Mouse (Mus musculus) small intestine, adult 2 months (tissue): ENCODE data around the gene Alg11. TPM values are rescaled to one million over a fixed set of nuclear protein-coding genes. Genes with fewer than 3 reads are reported as not detected.
A peak's percentile ranks its signal among the peaks of the same experiment; 100 is the strongest.

Source experiments
- H3K27ac ChIP-seq: fragments of 200-500 bp; 2 replicates; pipeline ENCODE4 v1.5.1; 2012; ENCODE audit warnings: low read depth, low read length, control low read depth, inconsistent platforms; ENCODE audit not compliant: insufficient read depth
- H3K27me3 ChIP-seq: fragments of 200-500 bp; 2 replicates; pipeline ENCODE4 v1.6.1; 2012; ENCODE audit warnings: mild to moderate bottlenecking, moderate library complexity, low read length, inconsistent platforms; ENCODE audit not compliant: control insufficient read depth, insufficient read depth
- H3K36me3 ChIP-seq: fragments of 200-500 bp; 2 replicates; pipeline ENCODE4 v1.6.1; 2012; ENCODE audit warnings: mild to moderate bottlenecking, low read length, control low read depth, inconsistent platforms; ENCODE audit not compliant: control insufficient read depth, insufficient read depth
- H3K4me1 ChIP-seq: fragments of 200-500 bp; 2 replicates; pipeline ENCODE4 v1.6.1; 2012; ENCODE audit warnings: low read length, inconsistent platforms, mixed read lengths; ENCODE audit not compliant: control insufficient read depth, insufficient read depth, insufficient read length
- H3K4me3 ChIP-seq: fragments of 200-500 bp; 2 replicates; pipeline ENCODE4 v1.5.1; 2012; ENCODE audit warnings: low read depth, mild to moderate bottlenecking, control low read depth, inconsistent platforms, low read length, moderate library complexity
- CTCF ChIP-seq: fragments of 200-500 bp; IDR thresholded peaks from 2 replicates; pipeline ENCODE4 v1.5.1; 2012; ENCODE audit warnings: low read depth, mild to moderate bottlenecking, control low read depth, inconsistent platforms, low read length, moderate library complexity, mixed read lengths; ENCODE audit not compliant: insufficient replicate concordance, insufficient read length; ENCODE audit errors: extremely low read depth
- POLR2A ChIP-seq: fragments of 200-500 bp; IDR thresholded peaks from 2 replicates; pipeline ENCODE4 v1.6.1; 2012; ENCODE audit warnings: low read depth, mild to moderate bottlenecking, control low read depth, inconsistent platforms, low read length, moderate library complexity
- WGBS: fragments of 180-500 bp; shearing (Covaris S2); methylation state at CpG from one replicate; pipeline ENCODE4 v1.1.7; 2018; 5-methylcytosine and 5-hydroxymethylcytosine counted together
- polyA plus RNA-seq: library from polyadenylated mRNA; depleted of rRNA; stranded (reverse); fragments of >200 nt; gene quantifications from 2 replicates; pipeline ENCODE4 v1.2.3, GENCODE M21; 2012

The Alg11 gene
- polyA plus RNA-seq, 1 experiment = 1.3 TPM

GRCm38 (mm10) chr8:22030990-22031389 is 29.5 kb upstream of the Alg11 start:
- 79% methylated on average over 3 of the region's 3 CpGs for WGBS
- H3K27ac ChIP-seq = no peak overlapping the region
- H3K27me3 ChIP-seq = no peaks in the 10 kb centered on the region
- peaks cover 7% of the 10 kb centered on the region for H3K36me3 ChIP-seq
- H3K4me3 ChIP-seq = no peak overlapping the region
- TF ChIP-seq POLR2A (no peak), CTCF (no peak)
- no peaks in the 10 kb centered on the region for H3K4me1 ChIP-seq

DNA sequence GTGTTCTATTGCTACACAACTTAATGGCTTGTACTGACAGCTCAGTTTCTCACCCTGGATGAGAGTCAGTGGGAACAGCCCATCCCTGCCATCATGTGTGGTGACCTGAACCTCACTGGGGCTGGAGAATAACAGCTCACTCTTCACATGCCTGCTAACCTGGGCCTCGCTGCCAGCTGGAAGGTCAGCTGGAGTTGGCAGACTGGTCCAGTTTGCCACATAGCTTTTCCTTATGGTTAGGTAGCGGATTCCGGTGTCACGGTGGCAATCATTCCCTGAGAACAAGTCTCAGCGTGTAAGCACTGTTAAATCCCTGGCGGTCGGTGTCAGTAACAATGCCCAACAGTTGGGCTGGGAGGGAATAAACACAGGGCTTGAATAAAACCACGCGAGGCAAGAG is 24.4 kb upstream of the Alg11 start:
- Histone ChIP-seq H3K4me3 (no peak overlapping the region), H3K27ac (no peak overlapping the region), H3K27me3 (no peaks in the 10 kb centered on the region), H3K36me3 (no peaks in the 10 kb centered on the region), H3K4me1 (peaks cover 5% of the 10 kb centered on the region)
- no peak for TF ChIP-seq CTCF
- TF ChIP-seq POLR2A = no peak
- 90% methylated on average over 9 of the region's 9 CpGs for WGBS

GRCm38 (mm10) chr8:22037022-22037421 is 23.5 kb upstream of the Alg11 start:
- Histone ChIP-seq H3K27me3 (no peaks in the 10 kb centered on the region), H3K4me1 (peaks cover 5% of the 10 kb centered on the region), H3K4me3 (no peak overlapping the region), H3K36me3 (no peaks in the 10 kb centered on the region), H3K27ac (no peak overlapping the region)
- WGBS = 25% methylated on average over 7 of the region's 7 CpGs
- TF ChIP-seq CTCF (no peak), POLR2A (no peak)

GRCm38 (mm10) chr8:22039468-22040152 is 20.9 kb upstream of the Alg11 start:
- Histone ChIP-seq H3K4me1 (peaks cover 10% of the 10 kb centered on the region), H3K27me3 (no peaks in the 10 kb centered on the region), H3K4me3 (peak overlapping the region; percentile 30), H3K36me3 (no peaks in the 10 kb centered on the region), H3K27ac (no peak overlapping the region)
- 7% methylated on average over 15 of the region's 15 CpGs for WGBS
- no peak for TF ChIP-seq POLR2A
- no peak for TF ChIP-seq CTCF

GRCm38 (mm10) chr8:22040153-22040509 is 20.4 kb upstream of the Alg11 start:
- peaks cover 10% of the 10 kb centered on the region for H3K4me1 ChIP-seq
- WGBS = 75% methylated on average over 6 of the region's 6 CpGs
- no peak overlapping the region for H3K27ac ChIP-seq
- no peaks in the 10 kb centered on the region for H3K36me3 ChIP-seq
- H3K27me3 ChIP-seq = no peaks in the 10 kb centered on the region
- no peak overlapping the region for H3K4me3 ChIP-seq
- TF ChIP-seq POLR2A (no peak), CTCF (no peak)

- WGBS = 62% methylated on average over 3 of the region's 3 CpGs
Observed at GRCm38 (mm10) chr8:22042515-22042914, 18.0 kb upstream of the Alg11 start.

GRCm38 (mm10) chr8:22043706-22044105 is 16.8 kb upstream of the Alg11 start:
- H3K4me1 ChIP-seq = peaks cover 10% of the 10 kb centered on the region
- H3K27ac ChIP-seq = no peak overlapping the region
- 75% methylated on average over 12 of the region's 12 CpGs for WGBS
- no peak overlapping the region for H3K4me3 ChIP-seq
- no peaks in the 10 kb centered on the region for H3K27me3 ChIP-seq
- no peaks in the 10 kb centered on the region for H3K36me3 ChIP-seq
- TF ChIP-seq POLR2A = no peak
- TF ChIP-seq CTCF = no peak

More at GRCm38 (mm10) chr8:22042515-22042914, 18.0 kb upstream of the Alg11 start:
- Histone ChIP-seq H3K4me3 (no peak overlapping the region), H3K4me1 (peaks cover 10% of the 10 kb centered on the region), H3K36me3 (no peaks in the 10 kb centered on the region), H3K27me3 (no peaks in the 10 kb centered on the region), H3K27ac (no peak overlapping the region)
- no peak for TF ChIP-seq POLR2A
- TF ChIP-seq CTCF = no peak
